Mouse (Mus musculus): ENCODE measurements at regions not wholly inside any gene's neighbourhood (a gene's known extent, or its start where the extent isn't known, plus 50 kb on each side); places are given as distances from the start of the nearest gene placed in this dataset.

DNA sequence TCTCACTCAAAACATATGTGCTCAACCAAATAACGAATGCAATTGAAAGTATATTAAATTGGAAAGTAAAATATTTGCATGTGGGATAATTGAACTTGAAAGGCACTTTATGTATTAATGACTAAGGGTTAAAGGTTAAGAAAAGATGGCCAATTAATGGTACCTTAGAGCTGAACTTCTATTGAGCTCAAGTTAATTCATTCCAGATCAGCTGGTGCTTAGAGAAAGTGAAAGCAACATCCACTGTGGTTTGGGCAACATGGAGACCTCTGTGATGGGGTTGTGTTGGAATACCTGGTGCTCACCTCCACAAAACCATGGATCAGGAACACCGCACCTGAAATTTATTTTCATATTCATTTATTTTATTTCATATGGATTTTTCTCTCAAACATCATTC, 612.5 kb upstream of the Intu start:
- DNase-seq (ENCODE audit: low read depth, low spot score) = no peak

DNA sequence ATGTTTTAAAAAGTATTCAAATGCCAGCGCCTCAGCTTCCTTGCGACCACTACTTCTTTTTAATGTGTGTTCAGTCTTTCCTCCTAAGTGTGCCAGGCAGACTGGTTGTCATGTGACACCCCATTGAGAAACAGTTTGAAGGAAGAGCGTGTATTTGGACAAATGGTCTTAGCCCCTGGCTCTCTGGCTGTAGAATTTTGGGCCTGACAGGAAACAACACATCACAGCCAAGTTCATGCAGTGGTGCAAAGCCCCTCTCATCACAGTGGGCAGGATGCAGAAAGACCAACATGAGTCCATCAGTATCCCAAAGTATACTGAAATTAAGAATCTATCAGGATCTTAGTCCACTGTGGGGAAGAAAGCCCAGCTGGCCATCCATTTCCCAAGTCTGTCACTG, 605.6 kb upstream of the Intu start:
- DNase-seq (ENCODE audit: low read depth, low spot score) = no peak

DNA sequence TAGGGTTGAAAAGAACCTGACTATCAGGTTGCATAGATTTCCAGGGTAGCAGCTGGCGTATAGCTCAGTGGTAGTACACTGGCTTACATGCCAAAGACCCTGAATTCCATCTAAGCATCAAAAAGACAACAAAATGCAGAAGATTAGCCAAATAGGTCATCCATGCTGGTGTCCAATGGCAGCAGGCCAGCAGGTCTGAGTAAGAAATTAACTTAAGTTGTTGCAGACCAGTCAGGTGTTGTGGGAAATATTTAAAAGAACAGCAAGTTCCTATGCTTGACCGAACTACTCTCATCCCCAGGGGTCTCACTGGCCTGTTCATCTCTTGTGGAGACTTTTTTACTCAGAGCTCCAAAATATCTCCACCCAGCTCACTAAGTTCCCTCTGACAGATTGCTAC, 602.7 kb upstream of the Intu start:
- DNase-seq (ENCODE audit: low read depth, low spot score) = no peak

DNA sequence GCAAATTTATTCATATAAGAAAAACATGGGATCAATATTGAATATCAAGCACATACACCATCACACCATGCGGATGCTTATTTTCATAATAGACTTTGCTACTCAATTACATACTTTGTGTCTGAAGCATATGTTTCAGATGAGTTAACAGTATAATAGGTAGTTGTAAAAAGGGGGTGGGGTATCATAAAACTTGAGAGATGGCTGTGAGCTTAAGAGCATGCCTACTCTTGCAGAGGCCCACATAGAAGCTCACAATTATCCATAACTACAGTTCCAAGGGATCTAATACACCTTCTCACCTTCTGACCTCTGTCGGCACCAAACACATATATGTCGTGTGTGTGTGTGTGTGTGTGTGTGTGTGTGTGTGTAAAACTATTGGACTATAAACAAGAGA, 597.7 kb upstream of the Intu start:
- DNase-seq (ENCODE audit: low read depth, low spot score) = no peak

DNA sequence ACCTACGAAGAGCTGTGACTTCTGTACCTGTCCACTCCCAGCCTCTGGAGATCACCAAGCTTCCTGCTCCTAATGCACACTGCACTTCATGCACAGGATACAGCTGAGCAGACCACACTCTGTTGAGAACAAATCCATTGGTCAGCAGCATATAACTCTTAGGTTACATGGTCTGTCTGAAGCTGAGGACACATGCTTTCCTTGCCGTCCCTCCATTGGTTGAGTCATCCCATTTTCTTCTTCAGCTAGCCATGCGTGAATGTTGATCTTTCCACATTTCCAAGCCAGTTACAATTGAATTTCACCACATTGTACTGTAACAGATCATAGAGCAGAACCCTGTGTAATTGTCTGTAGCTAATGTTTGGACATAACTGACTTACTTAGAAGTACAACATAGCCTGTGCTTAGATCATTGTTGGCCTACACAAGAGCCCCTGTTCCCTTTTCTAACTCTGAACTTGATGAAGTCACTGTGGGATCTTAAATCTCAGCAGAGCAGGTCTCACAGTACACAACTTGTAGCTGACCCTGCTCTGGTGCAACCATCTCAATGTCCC, 593.3 kb upstream of the Intu start:
- no peak for DNase-seq (ENCODE audit: low read depth, low spot score)

DNA sequence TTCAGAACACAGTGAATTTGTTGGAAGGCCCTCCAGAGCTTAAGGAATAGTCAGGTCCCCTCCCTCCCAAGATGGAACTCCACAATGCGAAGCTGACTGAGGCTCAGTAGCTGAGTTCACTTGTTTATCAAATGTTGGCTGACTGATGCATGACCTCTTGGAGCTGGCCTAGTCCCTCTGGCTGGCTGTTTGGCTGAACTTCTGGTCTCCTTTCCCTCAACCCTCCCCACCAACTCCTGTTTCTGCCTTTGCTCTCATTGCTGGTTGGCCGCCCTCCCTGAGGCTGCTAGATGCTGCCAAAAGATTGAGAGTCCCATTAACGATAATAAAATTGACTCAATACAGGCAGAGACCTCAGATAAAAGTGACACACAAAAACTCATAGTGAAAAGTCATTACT, 586.5 kb upstream of the Intu start:
- DNase-seq (ENCODE audit: low read depth, low spot score) = no peak

DNA sequence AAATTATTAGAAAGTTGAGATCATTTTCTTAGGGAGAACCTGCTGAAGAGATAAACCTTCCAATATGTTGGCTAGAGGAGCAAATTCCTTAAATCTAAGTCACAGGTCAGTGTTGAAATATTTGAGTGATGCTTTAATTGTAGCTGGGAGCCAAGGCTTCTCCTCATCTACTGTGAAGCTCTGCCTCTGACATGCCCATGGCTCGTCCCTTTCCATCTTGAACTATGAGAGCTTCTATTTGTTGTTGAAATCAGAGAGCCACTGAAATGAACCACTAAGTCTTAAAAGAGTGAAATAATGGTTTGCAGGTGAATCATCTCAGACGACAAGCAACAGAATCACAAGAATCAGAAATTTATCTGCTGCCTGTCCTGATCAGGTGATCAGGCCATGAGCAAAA, 579.0 kb upstream of the Intu start:
- DNase-seq (ENCODE audit: low read depth, low spot score) = no peak

DNA sequence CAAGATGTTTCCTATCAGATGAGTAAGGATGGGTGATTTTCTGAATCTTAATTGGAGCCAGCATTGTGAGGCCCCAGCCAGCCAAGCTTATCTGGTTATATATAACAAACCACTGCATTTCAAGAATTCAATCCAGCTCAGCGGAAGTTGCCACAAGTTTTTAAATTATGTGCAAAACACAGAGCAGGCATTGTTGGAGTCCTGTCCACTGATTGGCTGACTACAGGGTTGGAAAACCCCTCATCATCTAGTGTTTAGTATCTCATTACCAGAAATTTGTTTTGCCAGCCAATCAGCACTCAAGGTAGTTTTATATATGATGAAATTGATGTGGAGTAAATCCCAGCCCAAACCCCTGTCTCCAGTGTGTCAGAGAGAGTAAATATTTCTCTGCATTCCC, 578.5 kb upstream of the Intu start:
- DNase-seq (ENCODE audit: low read depth, low spot score) = no peak

DNA sequence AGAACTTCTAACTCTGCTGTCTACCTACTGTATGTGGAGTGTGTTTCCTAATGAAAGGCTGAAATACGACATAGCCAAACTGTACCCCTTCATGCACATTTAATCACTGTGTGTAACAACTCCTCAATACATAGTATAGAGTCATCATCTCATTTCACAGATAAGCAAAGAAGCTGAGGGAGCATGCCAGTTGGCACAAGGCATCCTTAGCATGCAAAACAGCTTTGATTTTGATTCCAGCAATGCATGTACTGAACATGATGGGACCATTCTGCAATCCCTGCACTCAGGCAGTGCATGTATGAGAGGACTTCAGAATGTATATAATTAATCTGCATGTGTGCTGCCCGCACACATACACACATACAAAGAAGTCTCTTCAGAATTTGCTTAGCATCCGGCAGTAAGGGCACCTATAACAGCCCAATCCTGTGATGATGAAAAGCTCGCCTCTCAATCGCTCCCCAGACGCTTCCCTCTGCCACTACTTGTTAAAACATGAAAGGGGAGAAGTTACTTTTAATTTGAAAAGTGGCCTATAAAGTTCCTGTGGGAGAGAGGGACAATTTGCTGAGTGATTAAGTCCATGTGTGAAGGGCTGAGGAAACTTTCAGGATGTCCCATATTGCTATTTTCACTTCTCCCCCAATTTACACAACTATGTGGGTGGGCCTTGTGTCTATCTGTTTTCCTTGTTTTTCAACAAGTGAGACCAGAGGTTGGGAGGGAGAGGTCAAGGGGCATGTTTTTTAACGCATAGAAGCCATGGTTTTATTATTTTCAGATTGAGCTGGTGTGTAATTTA, 569.0 kb upstream of the Intu start:
- DNase-seq (ENCODE audit: low read depth, low spot score) = no peak

DNA sequence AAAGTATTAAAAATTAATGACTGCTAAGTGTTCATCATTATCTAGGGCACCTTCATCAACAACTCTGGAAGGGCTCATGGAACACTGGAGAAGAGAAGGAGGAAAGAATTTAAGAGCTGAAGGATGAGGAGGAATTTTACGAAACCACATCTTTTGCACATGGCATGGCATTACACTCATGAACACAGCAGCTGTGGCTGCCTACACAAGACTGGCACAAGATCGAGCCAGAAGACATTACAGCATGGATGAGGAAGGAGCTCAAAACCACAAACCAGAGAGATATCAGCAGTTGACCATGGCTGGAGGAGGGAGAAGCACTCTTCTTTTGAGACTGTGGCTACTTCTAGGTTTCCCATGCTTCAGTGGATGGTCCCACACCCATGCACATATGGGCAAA, 565.7 kb upstream of the Intu start:
- DNase-seq (ENCODE audit: low read depth, low spot score) = no peak

DNA sequence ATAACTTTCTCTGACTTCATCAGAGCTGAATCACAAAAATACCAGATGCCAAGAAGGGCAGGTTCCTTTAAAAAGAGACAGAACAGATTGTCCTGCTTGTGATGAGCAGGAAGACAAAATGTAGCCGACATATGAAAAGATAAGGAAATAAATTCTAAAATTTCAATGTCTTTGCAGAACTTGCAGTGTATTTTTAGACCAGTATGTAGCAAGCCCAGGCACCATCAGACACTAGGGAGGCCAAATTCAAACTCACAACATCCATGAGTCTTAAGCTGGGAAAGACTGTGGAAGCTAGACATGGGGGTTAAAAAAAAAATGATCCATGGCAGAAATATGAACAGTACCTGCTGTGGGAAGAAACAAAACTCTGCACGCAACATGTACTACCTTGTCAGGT, 564.7 kb upstream of the Intu start:
- DNase-seq (ENCODE audit: low read depth, low spot score) = no peak

DNA sequence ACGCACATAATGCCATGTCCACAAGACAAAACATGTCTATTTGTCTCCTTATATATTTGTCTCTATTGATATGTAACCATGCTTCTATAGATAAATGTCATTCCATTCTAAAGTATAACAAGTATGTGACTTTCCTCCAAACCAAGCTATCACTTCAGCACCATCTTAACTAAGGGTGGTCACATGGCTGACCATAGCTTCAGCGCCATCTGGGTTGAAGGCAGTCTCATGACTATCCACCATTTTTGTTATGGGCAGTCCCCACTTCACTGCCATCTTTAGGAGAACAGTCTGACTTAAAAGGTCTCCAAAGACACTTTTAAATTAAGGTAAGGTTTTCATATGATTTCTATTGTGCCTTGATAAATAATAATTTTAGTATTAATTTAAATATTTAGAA, 554.1 kb upstream of the Intu start:
- DNase-seq (ENCODE audit: low read depth, low spot score) = no peak

DNA sequence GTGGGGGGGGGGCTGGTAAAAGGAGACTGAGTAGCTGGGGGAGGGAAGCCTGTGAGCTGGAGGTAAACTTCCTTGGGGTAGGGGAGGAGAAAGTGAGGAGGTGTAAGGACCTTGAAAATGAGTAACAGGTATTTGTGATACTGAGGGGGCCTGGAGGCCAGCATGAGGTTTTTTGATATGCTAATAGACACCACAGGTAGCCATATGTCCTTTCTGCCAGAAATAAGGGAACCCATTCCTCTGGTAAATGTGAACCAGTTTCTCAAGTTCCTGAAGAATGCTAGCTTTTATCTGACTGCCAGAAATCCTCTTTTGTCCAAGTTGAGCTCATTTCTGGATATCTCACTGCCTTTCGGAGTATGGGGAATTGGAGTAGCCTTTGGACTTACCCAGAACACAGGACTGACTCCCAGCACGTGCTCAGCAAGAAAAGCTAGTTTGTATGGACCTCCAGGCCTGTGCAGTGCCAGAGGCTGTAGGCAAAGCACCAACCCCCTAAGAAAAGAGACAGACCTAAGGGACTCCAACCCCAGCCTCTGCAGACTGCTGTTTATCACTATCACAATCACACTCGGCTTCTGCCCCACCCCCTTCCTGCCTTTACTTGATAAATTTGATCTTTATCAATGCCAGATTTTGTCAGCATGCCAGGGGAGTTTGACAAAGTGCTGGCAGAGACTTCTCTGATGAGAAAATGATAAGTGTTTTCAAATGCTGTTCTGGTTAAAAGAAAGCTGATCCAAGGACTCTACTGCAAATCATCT, 552.0 kb upstream of the Intu start:
- no peak for DNase-seq (ENCODE audit: low read depth, low spot score)

DNA sequence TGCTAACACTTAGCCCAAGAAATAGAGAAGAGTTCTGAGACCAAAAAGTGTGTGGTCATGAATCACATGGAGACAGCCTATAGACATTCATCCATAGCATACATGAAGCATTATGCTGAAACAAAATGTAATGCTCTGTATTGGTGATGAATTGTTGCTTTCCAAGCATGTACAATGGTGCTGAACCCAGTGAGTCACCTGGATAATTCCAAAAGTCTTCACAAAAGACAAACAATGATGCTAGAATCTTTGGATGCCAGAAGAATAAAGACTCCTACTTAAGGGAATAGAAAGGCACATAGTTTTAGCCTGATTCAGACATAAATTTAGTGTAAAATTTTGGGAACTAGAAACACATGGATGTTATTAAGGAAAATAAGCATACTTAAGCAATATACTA, 548.4 kb upstream of the Intu start:
- DNase-seq (ENCODE audit: low read depth, low spot score) = no peak

DNA sequence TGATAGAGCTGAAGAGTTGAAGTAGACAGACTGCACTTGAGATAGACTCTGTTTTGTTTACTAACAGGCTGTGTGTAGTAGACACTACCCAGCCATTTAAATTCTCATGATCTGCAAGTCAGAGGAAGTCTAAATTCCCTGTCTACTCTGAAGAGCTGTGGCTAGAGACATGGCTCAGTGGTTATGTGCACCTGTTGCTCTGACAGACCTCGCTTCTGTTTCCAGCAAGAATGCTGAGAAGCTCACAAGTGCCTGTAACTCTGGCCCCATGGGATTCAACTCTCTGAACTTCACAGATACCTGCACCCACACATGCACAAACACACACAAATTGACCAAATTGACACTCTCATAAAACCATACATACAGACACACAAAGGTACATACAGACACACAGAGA, 543.4 kb upstream of the Intu start:
- no peak for DNase-seq (ENCODE audit: low read depth, low spot score)

DNA sequence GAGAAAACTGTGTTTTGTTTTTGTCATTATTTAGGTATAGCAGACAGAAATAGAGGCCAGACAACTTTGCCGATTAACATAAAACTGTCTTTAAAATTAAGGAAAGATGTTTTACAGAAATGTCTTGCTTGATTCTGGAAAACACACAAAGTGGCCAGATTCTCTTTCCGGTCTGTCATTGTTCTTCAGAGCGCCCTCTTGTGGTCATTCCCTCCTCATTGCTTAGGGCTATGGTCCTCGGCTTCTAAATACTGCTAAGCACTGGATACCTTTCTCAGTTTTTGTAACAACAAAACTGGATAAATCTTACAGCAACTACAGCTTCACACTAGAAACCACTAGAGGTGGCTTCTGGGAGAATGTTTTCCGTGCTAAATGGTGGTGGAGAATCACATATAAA, 532.5 kb upstream of the Intu start:
- DNase-seq (ENCODE audit: low read depth, low spot score) = peak; percentile 34

DNA sequence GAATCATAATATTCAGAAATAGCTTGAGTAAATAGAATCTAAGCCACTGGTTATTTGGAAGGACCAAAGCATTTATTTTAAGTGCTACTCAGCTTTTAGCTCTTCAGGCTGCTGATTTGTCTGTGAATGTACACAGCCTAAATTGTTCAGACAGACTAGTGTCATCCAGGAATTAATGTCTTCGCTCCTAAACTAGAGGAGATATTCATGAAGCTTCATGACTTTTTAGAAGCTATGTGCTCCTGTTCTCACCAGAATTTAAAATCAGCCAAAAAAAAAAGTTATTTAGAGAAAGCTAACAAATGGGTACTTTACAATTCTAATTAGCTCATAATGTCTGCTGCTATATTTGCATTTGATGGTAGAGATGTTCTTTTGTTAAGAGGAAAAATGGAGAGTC, 531.2 kb upstream of the Intu start:
- DNase-seq (ENCODE audit: low read depth, low spot score) = no peak

DNA sequence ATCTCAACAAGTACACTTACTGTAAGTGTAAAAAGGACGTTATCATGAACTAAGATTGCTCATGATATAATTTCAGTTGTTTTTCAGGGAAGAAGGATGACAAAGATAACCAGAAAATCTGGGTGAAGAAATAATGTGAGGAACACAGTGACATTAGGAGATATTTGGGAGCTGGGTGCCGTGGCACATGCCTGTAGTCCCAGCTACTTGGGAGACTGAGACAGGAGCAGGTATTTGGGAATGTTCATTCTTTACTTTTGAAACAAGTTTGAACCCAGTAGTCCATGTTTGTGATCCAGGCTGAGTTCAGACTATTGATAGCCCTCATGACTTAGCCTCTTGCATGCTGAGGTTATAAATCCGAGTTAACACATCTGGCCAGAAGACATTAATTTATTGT, 528.2 kb upstream of the Intu start:
- DNase-seq (ENCODE audit: low read depth, low spot score) = no peak

DNA sequence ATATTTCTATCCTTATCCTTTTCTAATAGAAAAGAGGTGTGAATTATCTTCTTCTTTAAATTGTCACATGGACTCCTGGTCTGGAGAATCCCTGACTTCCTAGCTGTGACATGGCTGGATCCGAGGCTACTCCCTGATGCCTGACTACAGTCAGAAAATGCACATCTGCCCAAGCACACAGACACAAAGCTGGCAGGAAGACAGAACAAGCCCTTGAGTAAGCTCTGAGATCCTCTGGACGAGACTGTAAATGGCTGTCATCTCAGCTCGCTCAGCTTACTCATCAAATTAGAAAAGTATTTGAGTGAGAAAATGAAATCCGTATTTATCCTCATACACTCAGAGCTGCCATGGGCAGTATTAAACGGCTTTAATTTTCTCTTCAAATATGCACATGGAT, 521.0 kb upstream of the Intu start:
- DNase-seq (ENCODE audit: low read depth, low spot score) = no peak

DNA sequence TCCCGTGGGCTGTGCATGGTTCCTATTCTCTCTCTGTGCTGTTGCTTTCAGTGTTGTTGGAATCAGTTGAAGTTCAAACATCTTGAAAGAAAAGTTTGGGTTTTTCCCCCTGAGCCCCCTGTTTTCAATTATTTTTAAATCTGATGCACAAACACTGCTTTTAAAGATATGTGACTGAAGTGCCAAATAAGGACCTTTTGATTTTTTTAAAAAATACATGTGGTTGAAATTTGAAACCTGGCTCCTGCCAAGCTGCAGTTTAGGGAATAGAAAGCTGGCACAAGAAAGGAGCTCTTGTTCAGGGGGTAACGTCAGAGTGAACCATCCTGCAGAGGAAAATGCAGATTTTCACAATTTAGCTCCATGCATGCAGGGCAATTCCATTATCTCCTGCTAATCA, 509.4 kb upstream of the Intu start:
- no peak for DNase-seq (ENCODE audit: low read depth, low spot score)

DNA sequence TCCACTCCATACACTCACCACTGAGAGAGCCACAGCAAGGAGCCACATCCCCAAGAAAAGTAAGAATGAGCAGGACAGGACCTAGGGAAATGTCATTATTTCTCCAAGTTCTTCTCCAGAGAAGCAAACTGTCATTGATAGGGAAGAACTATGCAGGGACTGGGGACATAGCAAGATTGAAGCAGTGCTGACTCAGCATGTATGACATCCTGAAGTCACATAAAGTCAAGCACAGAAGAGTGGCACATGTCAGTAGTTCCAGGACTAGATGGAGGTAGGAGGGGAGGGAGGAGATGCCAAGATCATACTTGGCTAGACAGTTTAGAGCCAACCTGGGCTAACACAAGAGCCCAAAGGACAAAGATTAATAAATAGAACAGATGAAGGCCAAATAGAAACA, 503.4 kb upstream of the Intu start:
- DNase-seq (ENCODE audit: low read depth, low spot score) = no peak

DNA sequence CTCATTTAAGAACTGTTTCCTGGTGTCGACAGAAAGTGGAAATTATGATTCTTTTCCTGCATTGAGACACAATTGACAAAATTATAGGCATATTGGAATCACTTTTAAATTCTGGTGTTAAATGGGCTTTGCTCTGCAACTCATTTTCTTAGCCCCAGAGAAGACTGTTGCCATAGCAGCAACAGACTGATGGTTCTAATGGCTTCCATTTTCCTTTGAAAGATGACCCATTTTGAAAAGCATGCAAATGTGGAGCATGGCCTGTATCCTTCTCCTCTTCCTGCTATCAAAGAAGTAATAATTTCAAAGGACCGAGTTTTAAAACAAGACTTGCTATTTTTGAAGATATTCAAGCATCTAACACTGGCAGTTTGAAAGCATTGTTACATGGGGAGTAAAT, 494.9 kb upstream of the Intu start:
- DNase-seq (ENCODE audit: low read depth, low spot score) = peak; percentile 12

DNA sequence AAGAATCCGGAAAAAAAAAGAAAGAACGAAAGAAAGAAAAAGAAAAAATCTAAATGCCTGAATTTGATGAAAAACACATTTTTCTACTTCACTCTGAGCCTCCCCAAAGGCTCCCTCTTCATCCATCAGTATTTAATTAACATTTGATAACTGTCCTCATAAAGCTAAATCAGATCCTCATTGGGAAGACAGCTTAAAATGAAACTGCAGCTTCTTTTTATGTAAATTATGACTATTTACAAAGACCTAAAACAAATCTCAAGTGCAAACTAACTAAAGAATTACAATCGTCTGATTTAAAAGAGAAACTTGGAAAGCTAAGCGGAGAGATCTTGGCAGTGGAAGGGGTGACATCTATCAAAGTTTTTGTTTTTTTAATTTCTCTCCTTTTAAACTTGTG, 481.4 kb upstream of the Intu start:
- DNase-seq (ENCODE audit: low read depth, low spot score) = no peak

Measured in brain, embryonic 18.5 days (tissue).